Mouse (Mus musculus) kidney, embryonic 14.5 days (tissue): Measurements from ENCODE around the gene Naf1. TPM values are rescaled to one million over a fixed set of nuclear protein-coding genes. Genes with fewer than 3 reads are reported as not detected.

Experiments used
- ATAC-seq: fragments of 200-750 bp; cut with Nextera tagmentation; 2 replicates; pipeline ENCODE4 v1.8.0; 2017; ENCODE audit warnings: moderate number of reproducible peaks, mild to moderate bottlenecking, moderate TSS enrichment, moderate library complexity; ENCODE audit not compliant: low FRiP score, low TSS enrichment
- H3K27ac ChIP-seq: fragments of 300-500 bp; sonication (generic); 2 replicates; pipeline ENCODE4 v1.5.1; 2014; ENCODE audit warnings: low read depth, mild to moderate bottlenecking, low read length, moderate library complexity, mixed read lengths
- H3K27me3 ChIP-seq: fragments of 300-500 bp; sonication (generic); 2 replicates; pipeline ENCODE4 v1.6.1; 2014; ENCODE audit warnings: mild to moderate bottlenecking, low read length; ENCODE audit not compliant: control insufficient read depth, insufficient read depth
- H3K36me3 ChIP-seq: fragments of 300-500 bp; sonication (generic); 2 replicates; pipeline ENCODE4 v1.6.1; 2014; ENCODE audit warnings: low read length, mixed read lengths; ENCODE audit not compliant: control insufficient read depth, insufficient read depth
- H3K4me1 ChIP-seq: fragments of 300-500 bp; sonication (generic); 2 replicates; pipeline ENCODE4 v1.6.1; 2014; ENCODE audit warnings: low read length, mixed read lengths; ENCODE audit not compliant: control insufficient read depth, insufficient read depth
- H3K4me2 ChIP-seq: fragments of 300-500 bp; sonication (generic); replicated peaks from 2 replicates; pipeline ENCODE4 v1.6.1; 2014; ENCODE audit warnings: low read depth, mild to moderate bottlenecking, low read length
- H3K4me3 ChIP-seq: fragments of 300-500 bp; sonication (generic); 2 replicates; pipeline ENCODE4 v1.5.1; 2014; ENCODE audit warnings: mild to moderate bottlenecking, low read length
- H3K9ac ChIP-seq: fragments of 300-500 bp; sonication (generic); 2 replicates; pipeline ENCODE4 v1.6.1; 2014; ENCODE audit warnings: low read depth, mild to moderate bottlenecking, low read length, moderate library complexity
- H3K9me3 ChIP-seq: fragments of 300-500 bp; sonication (generic); 2 replicates; pipeline ENCODE4 v1.6.1; 2016; ENCODE audit warnings: low read length; ENCODE audit not compliant: control insufficient read depth
- WGBS: fragments of 180-500 bp; shearing (Covaris S2); extraction: QIAGEN DNeasy Blood & Tissue Kit; methylation state at CpG from one replicate; pipeline ENCODE4 v1.1.7; 2014; 5-methylcytosine and 5-hydroxymethylcytosine counted together
- polyA plus RNA-seq: library from polyadenylated mRNA; unstranded; fragments of >200 nt; fragmentation: Nextera tagmentation; extraction: Ambion mirVana; gene quantifications from 2 replicates; pipeline ENCODE4 v1.2.1, GENCODE M21; 2014

Naf1 gene
- polyA plus RNA-seq, 1 experiment from 2014 or later, result 6.1 TPM

DNA sequence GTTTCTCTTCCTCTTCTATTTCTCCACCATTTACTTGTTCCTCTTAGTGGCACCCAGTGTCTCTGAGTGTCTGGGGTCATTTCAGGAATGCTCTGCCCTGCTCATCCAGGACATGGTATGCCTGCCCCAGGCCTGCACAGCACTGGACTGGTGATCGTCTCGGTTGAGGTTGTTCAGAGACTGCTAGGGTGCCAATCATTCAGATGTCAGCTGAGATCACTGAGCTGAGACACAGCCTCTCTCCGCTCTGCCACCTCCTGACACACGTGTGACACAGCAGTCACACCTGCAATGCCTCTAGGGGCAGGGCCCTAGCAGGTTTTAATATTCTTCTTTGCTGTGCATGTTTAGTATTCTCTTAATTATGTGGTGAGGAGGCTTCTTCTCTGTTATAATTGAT, 58.5 kb downstream of the Naf1 start:
- ATAC-seq, result no peak; the same call in 1 of the 2 replicates
- WGBS, result 48% methylated on average over 4 of the region's 4 CpGs
- Histone ChIP-seq H3K9me3 (0 out of 2 replicates have a peak, but pooled peaks cover 2% of the 10 kb centered on the region), H3K9ac (no peak overlapping the region), H3K4me2 (no peak overlapping the region), H3K27ac (no peak overlapping the region), H3K4me3 (no peak overlapping the region), H3K36me3 (no peaks in the 10 kb centered on the region), H3K4me1 (no peaks in the 10 kb centered on the region), H3K27me3 (no peaks in the 10 kb centered on the region)

- no peaks in the 10 kb centered on the region for H3K27me3 ChIP-seq
- no peaks in the 10 kb centered on the region for H3K4me1 ChIP-seq
- H3K9me3 ChIP-seq, result no peaks in the 10 kb centered on the region
- no peak overlapping the region for H3K4me3 ChIP-seq
- no peak for ATAC-seq
- no peaks in the 10 kb centered on the region for H3K36me3 ChIP-seq
- no peak overlapping the region for H3K4me2 ChIP-seq
- WGBS, result 85% methylated on average over 4 of the region's 4 CpGs
- H3K27ac ChIP-seq, result no peak overlapping the region
- no peak overlapping the region for H3K9ac ChIP-seq
These were observed 73.7 kb downstream of the Naf1 start for GRCm38 (mm10) chr8:66933746-66934145.

DNA sequence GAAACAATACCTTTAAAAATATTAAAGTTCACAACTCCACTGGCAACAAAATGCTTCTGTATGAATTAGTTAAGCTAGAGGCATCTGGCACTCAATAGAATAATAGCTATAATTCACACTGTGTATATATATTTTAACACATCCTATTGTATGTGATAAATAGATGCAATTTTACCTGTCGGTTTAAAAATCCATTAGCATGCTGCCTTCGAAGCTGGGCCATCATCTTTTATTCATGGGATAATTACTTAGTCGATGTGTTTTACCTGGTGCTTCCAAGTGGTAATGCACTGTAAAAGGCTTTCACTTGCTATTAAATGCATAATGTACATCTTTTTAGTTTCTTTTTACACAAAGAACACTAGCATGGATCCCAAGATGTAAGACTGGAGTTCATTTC, 76.2 kb downstream of the Naf1 start:
- ATAC-seq, result no peak
- H3K9me3 ChIP-seq, result no peaks in the 10 kb centered on the region
- WGBS, result 85% methylated on average over 3 of the region's 3 CpGs
- no peaks in the 10 kb centered on the region for H3K4me1 ChIP-seq
- no peak overlapping the region for H3K9ac ChIP-seq
- H3K4me3 ChIP-seq, result no peak overlapping the region
- no peaks in the 10 kb centered on the region for H3K27me3 ChIP-seq
- no peak overlapping the region for H3K4me2 ChIP-seq
- no peak overlapping the region for H3K27ac ChIP-seq
- no peaks in the 10 kb centered on the region for H3K36me3 ChIP-seq

Other genes with a start within 250 kb of the Naf1 start
- gene Npy5r, start 172.1 kb upstream of the Naf1 start, polyA plus RNA-seq, result 0.12 TPM in 1 of 2 replicates, not detected in the other
- 1.3 and 1.8 TPM in 2 replicates for gene Npy1r, start 163.0 kb upstream of the Naf1 start, polyA plus RNA-seq